Mouse (Mus musculus) embryonic fibroblast, embryonic 13.5 days (primary cell): ENCODE results near the gene Hemgn. TPM values are rescaled to one million over a fixed set of nuclear protein-coding genes. Genes with fewer than 3 reads are reported as not detected.

ENCODE experiments used
- H3K27ac ChIP-seq: 2 replicates; pipeline ENCODE4 v1.5.1; 2012; ENCODE audit warnings: low read length, control low read depth, inconsistent platforms; ENCODE audit not compliant: insufficient read depth
- H3K4me1 ChIP-seq: 2 replicates; pipeline ENCODE4 v1.6.1; 2011; ENCODE audit warnings: low read length; ENCODE audit not compliant: control insufficient read depth, insufficient read depth
- H3K4me3 ChIP-seq: 2 replicates; pipeline ENCODE4 v1.5.1; 2011; ENCODE audit warnings: mild to moderate bottlenecking, control low read depth, low read length; ENCODE audit not compliant: insufficient read depth
- CTCF ChIP-seq: IDR thresholded peaks from 2 replicates; pipeline ENCODE4 v1.5.1; 2011; ENCODE audit warnings: mild to moderate bottlenecking, control low read depth, low read length, moderate library complexity, borderline replicate concordance; ENCODE audit not compliant: insufficient read depth
- POLR2A ChIP-seq: IDR thresholded peaks from 2 replicates; pipeline ENCODE4 v1.6.1; 2011; ENCODE audit warnings: low read depth, mild to moderate bottlenecking, control low read depth, low read length, moderate library complexity
- polyA plus RNA-seq: library from polyadenylated mRNA; stranded (reverse); fragments of >200 nt; gene quantifications from 2 replicates; pipeline ENCODE4 v1.2.4, GENCODE M21; 2011; ENCODE audit warnings: low read depth; ENCODE audit not compliant: missing spikeins, insufficient read length

The Hemgn gene
- polyA plus RNA-seq, 1 experiment: not detected

DNA sequence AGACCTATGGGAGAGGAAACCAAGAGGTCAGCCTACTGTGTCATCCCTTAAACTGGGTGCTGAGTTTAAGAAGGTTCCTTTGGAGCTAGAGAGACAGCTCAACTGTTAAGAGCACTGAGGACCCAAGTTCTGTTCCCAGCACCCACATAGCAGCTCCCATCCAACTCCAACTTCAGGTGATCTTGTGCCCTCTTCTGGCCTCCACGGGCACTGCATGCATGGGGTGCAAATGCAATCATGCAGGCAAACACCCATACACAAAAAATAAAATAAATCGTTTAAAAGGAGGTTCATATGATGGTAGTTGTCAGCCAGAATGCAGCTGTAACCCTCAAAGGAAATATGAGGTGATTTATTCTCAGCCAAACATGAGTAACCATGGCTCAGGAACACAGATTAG, 48.9 kb downstream of the Hemgn start:
- Histone ChIP-seq H3K27ac (no peak overlapping the region), H3K4me1 (no peaks in the 10 kb centered on the region), H3K4me3 (no peak overlapping the region)
- no peak for TF ChIP-seq POLR2A
- no peak for TF ChIP-seq CTCF

DNA sequence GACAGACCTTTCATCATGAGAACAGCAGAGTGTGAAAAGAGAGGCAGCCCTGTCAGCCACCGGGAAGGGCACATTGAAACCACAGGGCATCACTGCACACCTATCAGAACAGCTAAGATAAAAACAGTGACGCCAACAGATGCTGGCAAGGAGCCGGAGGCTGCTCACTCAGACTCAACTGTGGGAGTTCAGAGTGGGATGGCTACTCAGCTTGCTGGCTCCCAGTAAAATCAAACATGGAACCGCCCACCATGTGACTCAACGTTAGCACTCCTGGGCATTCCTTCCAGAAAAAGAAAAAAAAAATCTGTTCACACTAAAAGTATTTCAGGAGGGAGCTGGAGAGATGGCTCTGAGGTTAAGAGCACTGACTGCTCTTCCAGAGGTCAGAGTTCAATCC, 52.0 kb downstream of the Hemgn start:
- Histone ChIP-seq H3K4me1 (no peaks in the 10 kb centered on the region), H3K4me3 (no peak overlapping the region), H3K27ac (no peak overlapping the region)
- TF ChIP-seq CTCF: no peak
- TF ChIP-seq POLR2A: no peak

DNA sequence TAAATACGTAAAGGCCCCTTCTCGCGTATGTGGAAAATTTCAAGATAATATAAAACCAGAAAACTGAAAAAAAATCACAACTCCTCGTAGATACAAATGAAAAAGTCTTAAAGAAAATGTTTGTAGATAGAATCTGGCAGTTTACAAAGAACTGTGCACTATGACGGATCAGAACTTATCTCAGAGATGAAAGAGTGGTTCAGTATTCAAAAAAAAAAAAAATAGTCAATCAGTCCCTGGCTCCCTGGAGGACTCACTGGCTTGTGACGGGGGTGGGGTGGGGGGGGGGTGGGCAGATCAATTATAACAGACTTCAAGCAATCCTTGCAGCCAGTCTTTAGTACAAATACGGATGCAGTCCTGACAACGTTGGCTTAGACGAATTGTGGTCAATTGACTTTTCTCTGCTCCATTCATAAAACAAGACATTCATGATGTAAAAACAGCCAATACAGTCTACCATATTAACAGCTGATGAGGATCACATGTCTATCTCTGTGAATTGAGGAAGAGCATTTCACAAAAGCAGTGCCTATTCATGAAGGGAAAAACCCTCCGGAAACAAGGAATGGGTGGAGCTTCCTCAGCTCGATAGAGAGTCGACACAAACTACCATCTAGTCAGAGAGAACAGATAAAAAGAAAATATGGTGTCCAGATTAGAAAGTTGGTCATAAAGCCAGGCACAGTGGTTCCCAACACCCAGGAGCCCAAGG, 53.6 kb downstream of the Hemgn start:
- Histone ChIP-seq H3K27ac (no peak overlapping the region), H3K4me1 (no peaks in the 10 kb centered on the region), H3K4me3 (no peak overlapping the region)
- TF ChIP-seq CTCF (no peak), POLR2A (no peak)

DNA sequence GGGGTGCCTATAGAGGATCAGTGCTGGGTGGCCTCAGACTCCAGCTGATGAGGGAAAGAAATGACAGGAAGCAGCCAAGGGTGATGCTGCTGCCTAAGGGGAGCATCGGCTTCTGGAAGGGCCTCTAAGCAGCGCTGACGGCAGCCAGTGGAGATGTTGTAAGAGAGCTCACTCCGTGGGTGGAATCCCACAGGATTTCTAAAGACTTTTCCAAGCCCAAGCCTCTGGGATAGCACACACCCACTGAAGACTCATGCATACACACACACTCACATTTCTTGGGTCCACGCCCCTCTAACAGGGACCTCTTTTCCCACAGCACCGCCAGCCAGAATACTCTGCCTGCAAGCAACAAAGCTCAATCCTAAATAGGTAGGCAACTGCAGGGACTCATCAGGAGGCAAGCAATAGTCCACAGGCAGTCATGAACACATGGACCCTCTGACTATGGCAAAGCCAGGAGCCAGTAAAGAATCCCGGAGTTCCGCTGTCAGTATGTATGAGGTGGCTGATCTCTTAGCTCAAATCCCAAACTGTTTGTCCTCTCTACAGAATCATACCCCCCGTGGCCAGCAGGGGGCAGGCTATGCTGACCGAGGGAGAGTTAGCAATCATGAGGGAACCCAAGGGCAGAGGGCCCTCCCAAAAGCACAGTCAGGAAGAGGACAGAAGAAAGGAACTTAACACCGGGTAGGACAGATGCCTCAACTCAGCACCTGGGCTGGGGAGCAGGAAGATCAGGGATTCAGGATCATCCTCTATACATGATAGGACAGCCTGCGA, 56.8 kb downstream of the Hemgn start:
- peak; percentile 61; the same call in 1 of the 2 replicates for TF ChIP-seq CTCF
- no peak for TF ChIP-seq POLR2A
- H3K27ac ChIP-seq: no peak overlapping the region
- H3K4me3 ChIP-seq: no peak overlapping the region
- H3K4me1 ChIP-seq: no peaks in the 10 kb centered on the region

DNA sequence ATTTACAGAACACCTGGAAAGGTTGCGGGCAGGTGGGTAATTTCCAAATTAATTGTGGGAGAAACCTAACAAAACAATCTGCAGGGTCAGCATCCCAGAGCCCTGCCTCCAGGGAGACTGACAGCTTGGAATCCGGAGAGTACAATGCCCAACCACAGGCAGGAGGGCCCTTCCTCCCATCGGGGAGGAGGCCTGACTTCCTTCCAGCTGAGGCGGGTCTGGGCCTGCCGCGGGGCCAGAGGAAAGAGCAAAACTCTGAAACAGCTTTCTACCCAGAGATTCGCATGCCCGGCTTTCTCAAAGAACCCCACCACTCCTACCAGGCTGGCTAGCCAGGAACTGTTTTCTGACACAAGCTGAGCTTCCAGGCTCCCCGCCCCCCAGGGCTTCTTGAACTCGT, 60.3 kb downstream of the Hemgn start:
- TF ChIP-seq CTCF: no peak
- no peak for TF ChIP-seq POLR2A
- Histone ChIP-seq H3K4me3 (no peak overlapping the region), H3K27ac (no peak overlapping the region), H3K4me1 (no peaks in the 10 kb centered on the region)

DNA sequence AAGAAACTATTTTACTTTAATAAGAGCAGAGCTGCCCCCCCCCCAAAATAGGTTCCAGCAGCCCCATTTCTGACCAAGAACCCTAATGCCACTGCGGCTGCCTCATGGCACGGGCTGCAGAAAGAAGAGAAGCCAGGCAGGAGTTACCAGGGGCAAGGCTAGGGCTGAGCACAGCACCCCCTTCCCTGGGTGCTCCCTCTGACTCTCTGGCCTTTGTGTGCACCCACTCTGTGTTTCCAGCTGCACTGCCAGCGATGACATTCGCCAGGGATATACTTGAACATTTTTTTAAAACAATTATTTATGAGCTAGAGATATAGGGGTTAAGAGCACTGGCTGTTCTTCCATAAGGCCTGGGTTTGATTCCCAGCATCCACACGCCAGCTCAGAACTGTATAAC, 63.8 kb downstream of the Hemgn start:
- Histone ChIP-seq H3K4me1 (no peaks in the 10 kb centered on the region), H3K27ac (no peak overlapping the region), H3K4me3 (no peak overlapping the region)
- TF ChIP-seq CTCF (no peak), POLR2A (no peak)

DNA sequence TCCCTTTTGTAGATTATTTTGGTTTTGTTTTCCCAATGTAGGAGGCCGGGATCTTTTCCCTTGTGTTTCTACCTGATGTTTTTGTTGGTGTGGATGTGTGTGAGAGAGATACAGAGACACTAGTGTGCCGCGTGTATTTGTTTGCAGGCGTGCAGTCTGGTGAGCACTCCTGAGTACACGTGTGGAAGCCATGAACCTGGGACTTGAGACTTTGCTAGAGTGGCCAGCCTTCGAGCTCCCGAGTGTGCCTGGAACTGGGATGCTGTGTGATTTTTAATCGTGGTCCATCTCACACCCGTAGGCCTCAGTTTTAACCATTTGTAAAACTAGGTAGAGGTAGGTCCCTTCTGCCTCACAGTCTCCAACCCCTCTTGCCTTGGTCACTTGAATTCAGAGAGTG, 64.4 kb downstream of the Hemgn start:
- no peaks in the 10 kb centered on the region for H3K4me1 ChIP-seq
- TF ChIP-seq POLR2A: no peak
- no peak for TF ChIP-seq CTCF
- H3K27ac ChIP-seq: no peak overlapping the region
- H3K4me3 ChIP-seq: no peak overlapping the region

DNA sequence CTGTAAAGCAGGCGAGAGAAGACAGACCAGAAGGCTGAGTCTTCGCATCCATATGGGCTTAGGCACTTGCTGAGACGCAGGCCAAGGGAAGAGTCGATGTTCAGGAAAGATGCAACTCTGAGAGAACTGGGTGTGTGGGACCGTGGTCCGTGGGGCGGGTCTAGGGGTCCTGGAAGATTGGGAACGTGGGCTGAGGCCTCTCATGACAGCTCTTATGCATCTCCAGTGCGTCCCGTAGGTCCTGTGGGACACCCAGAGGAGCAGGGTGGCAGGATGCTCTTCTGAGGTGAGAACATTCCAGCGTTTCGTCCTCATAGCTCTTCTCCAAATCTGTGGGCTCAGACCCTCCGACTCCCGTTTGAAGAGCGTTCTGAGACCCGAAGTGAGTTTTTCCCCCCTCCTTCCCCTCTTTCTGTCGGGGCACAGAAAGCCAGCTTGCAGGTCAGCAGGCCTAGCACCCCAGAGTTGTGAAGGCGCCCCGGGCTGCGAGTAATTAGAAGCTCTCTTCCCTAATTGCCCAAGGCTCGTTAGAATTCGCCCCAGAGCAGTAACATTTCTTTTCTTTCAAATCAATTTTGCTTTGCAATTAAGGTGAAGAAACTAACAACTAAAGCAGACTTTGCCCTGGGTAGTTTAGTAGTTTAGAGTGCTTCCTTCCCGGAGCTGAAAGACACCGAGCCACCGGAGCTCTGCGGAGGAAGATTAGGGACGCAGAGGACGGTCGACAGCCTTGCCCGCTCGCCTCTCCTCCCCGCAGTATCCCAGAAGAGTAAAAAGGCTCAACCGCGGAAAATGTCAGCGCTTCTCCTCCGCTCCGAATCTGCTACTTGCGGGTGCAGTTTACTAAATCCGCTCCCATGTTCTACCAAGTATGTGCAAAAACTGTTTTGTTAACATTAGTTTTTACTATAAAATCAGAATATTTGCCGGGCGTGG, 65.5 kb downstream of the Hemgn start:
- Histone ChIP-seq H3K27ac (no peak overlapping the region), H3K4me3 (no peak overlapping the region), H3K4me1 (no peaks in the 10 kb centered on the region)
- no peak for TF ChIP-seq CTCF
- no peak for TF ChIP-seq POLR2A

DNA sequence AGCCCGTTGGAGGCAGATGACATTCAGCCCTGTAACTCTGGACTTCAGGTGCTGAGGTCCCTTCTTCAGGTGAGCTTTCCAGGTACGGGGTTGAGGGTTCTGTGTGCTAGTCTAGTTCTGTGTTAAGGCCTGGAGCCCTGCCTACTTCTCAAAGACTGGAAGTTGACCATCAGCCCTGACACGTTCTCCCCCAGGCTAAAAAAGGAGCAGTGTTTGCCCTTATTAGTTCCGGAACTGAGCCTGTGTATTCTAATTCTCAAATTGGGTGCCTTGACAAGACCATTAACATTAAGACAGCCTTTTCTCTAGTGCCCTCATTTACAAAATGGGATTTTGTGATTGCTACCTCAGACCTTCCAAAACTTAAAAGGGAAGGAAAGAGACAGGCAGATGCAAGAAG, 66.2 kb downstream of the Hemgn start:
- Histone ChIP-seq H3K27ac (no peak overlapping the region), H3K4me1 (no peaks in the 10 kb centered on the region), H3K4me3 (no peak overlapping the region)
- TF ChIP-seq POLR2A (no peak), CTCF (no peak)
